Mouse (Mus musculus): ENCODE measurements around the gene Gstm4. TPM values are rescaled to one million over a fixed set of nuclear protein-coding genes. Genes with fewer than 3 reads are reported as not detected.
"Not testable (repeated sequence)": the region's sequence is repeated elsewhere in the genome, so short reads cannot be mapped to it uniquely, and the experiment has no call there.

Gene Gstm4
- total and polyA plus RNA-seq, 3 experiments, result 14.8 to 19.7 (median 16.8) TPM

GRCm38 (mm10) chr3:108070295-108071293 lies 25.9 kb upstream of the Gstm4 start:
- DNase-seq, result peak; percentile 82

- peak; percentile 68 for DNase-seq
Measured at GRCm38 (mm10) chr3:108069231-108069870, 24.7 kb upstream of the Gstm4 start.

GRCm38 (mm10) chr3:108068826-108069225 lies 24.1 kb upstream of the Gstm4 start:
- DNase-seq, result no peak

GRCm38 (mm10) chr3:108067370-108067934 lies 22.8 kb upstream of the Gstm4 start:
- DNase-seq, result no peak

GRCm38 (mm10) chr3:108065551-108065950 lies 20.9 kb upstream of the Gstm4 start:
- DNase-seq, result peak; percentile 52

GRCm38 (mm10) chr3:108064672-108065071 lies 20.0 kb upstream of the Gstm4 start:
- DNase-seq, result peak; percentile 33

GRCm38 (mm10) chr3:108062648-108063047 lies 18.0 kb upstream of the Gstm4 start:
- peak; percentile 33 for DNase-seq

- DNase-seq, result peak; percentile 39
Measured at GRCm38 (mm10) chr3:108061420-108061819, 16.7 kb upstream of the Gstm4 start.

- DNase-seq, result no peak
Measured at GRCm38 (mm10) chr3:108050493-108050892, 5.8 kb upstream of the Gstm4 start.

- DNase-seq, result no peak
Measured at GRCm38 (mm10) chr3:108048306-108048705, 3.6 kb upstream of the Gstm4 start.

- DNase-seq, result no peak
Measured at GRCm38 (mm10) chr3:108046944-108047655, 2.4 kb upstream of the Gstm4 start.

- no peak for DNase-seq
Measured at GRCm38 (mm10) chr3:108033156-108033555, 11.5 kb downstream of the Gstm4 start.

GRCm38 (mm10) chr3:108032113-108032512 lies 12.6 kb downstream of the Gstm4 start:
- no peak for DNase-seq

GRCm38 (mm10) chr3:108028641-108029365 lies 15.9 kb downstream of the Gstm4 start:
- DNase-seq, result no peak

GRCm38 (mm10) chr3:108026597-108026996 lies 18.1 kb downstream of the Gstm4 start:
- no peak for DNase-seq

GRCm38 (mm10) chr3:108026049-108026448 lies 18.6 kb downstream of the Gstm4 start:
- DNase-seq, result no peak

- peak; percentile 34 for DNase-seq
Measured at GRCm38 (mm10) chr3:108025318-108025717, 19.4 kb downstream of the Gstm4 start.

- peak; percentile 34 for DNase-seq
Measured at GRCm38 (mm10) chr3:108022650-108023049, 22.0 kb downstream of the Gstm4 start.

GRCm38 (mm10) chr3:108020351-108021022 lies 24.2 kb downstream of the Gstm4 start:
- DNase-seq, result not testable (repeated sequence)

GRCm38 (mm10) chr3:108019226-108019625 lies 25.5 kb downstream of the Gstm4 start:
- not testable (repeated sequence) for DNase-seq

Data from adrenal gland, adult 2 months (tissue).